26 mouse cellular contexts compared by ENCODE assay signal in the genomic region with DNA sequence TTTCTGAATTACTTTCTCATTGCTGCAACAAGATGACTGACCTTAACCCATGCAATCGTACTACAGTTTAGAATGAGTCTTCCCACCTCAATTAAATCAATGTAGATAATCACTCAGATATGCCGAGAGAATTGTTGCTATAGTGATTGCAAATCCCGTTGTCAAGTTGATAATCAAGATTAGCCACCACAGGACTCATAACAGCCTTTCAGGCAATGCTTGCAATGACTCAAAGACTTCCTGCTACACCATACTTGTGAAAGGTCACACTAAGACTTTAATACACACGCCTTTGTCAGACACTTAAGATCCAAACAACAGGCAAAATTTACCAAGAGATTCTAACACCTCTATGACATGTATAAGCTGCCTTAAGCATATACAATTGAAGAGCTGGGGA. TPM values are rescaled to one million over a fixed set of nuclear protein-coding genes. Genes with fewer than 3 reads are reported as not detected.
A peak's percentile ranks its signal among the peaks of the same experiment; 100 is the strongest.
DNase-seq lines count a peak whose midpoint lies in the region; ATAC-seq and TF ChIP-seq lines count a peak whose summit lies in the region.
"Had no signal": no experiment of that assay in that cellular context is flagged by ENCODE, and none has a peak within 500 bp of the region (broad histone marks: within the 10 kb centered on the region; RNA-seq: fewer than 3 reads in every experiment).

No protein-coding gene starts in this region.

- peak; percentile 93 for ATAC-seq in inflammation-experienced regulatory T-cells, adult 6 months
- ATAC-seq: forebrain, embryonic 13.5 days; forebrain, embryonic 16.5 days; hindbrain, embryonic 16.5 days had no signal

- intact Hi-C loops in gastrocnemius, adult 2 months (cut with DNase I), result no loop called here

- TF ChIP-seq CTCF in gastrocnemius, adult 2 months (IDR thresholded peaks at IDR 0.05), result no peak

- DNase-seq in CD4-positive helper T cell, adult 2 months (ENCODE audit: low read depth, low spot score), result peak; percentile 9
- DNase-seq in CD4-positive, CD25-positive, alpha-beta regulatory T cell, adult 2 months (ENCODE audit: low read depth, low spot score), result peak; percentile 60
- peak; percentile 51 for DNase-seq in fat pad, adult 2 months (ENCODE audit: extremely low read depth, low read depth, low spot score)
- DNase-seq in adrenal gland, postnatal 4 days (ENCODE audit: low spot score in 2 of 2), result no peak
- no peak for DNase-seq in gastrocnemius, adult 2 months
- DNase-seq: adrenal gland, adult 8-10 months; adrenal gland, postnatal 25 days; cerebellum, adult 18-20 months; cerebellum, adult 9-11 months; cerebellum, postnatal 25 days; gastrocnemius, postnatal 25 days; heart, postnatal 10 days; heart, postnatal 36 days; kidney, adult 11 months; kidney, adult 9 months had no signal

- H3K27ac ChIP-seq in gastrocnemius, adult 2 months, result no peak overlapping the region
- H3K27ac ChIP-seq: embryonic facial prominence, embryonic 12.5 days; embryonic facial prominence, embryonic 15.5 days; forebrain, embryonic 13.5 days; heart, embryonic 15.5 days; hindbrain, embryonic 10.5 days; hindbrain, embryonic 13.5 days had no signal

- H3K4me3 ChIP-seq in gastrocnemius, adult 2 months, result no peak overlapping the region
- H3K4me3 ChIP-seq: embryonic facial prominence, embryonic 12.5 days; embryonic facial prominence, embryonic 15.5 days; forebrain, embryonic 13.5 days; heart, embryonic 12.5 days; heart, embryonic 15.5 days; hindbrain, embryonic 10.5 days; hindbrain, embryonic 13.5 days had no signal

RNA-seq across cellular contexts. Expression of a gene that starts 22.6 kb away (rescaled TPM):
- 1 to 10 TPM in 2 of 3 experiments, under 1 TPM in 1; 0.30 to 4.1 (median 3.0) TPM for polyA plus RNA-seq in inflammation-experienced regulatory T-cells, adult 6 months (2017; shearing (Covaris generic))
- 10 to 100 TPM; 30.1 to 32.8 TPM for total RNA-seq in adrenal gland, postnatal 4 days (2021)
- 10 to 100 TPM; 20.7 to 28.3 TPM for total RNA-seq in gastrocnemius, adult 2 months (2021)
- total RNA-seq: MEL had no signal

Comparison
In these comparisons a context has a peak if more than half of its experiments do, and no peak if none do; other contexts are left out.
1. DNase-seq: peak in CD4-positive helper T cell, adult 2 months (single experiment), CD4-positive, CD25-positive, alpha-beta regulatory T cell, adult 2 months (single experiment) and fat pad, adult 2 months (single experiment); none in adrenal gland, postnatal 4 days (0 of 2) and gastrocnemius, adult 2 months (single experiment).